Mouse (Mus musculus) C2C12 (cell line): ENCODE data around the gene Hlcs.

ENCODE experiments used
- CTCF ChIP-seq: IDR thresholded peaks from one replicate; pipeline ENCODE4 v1.5.1; 2011; ENCODE audit not compliant: control insufficient read depth, insufficient read depth, insufficient read length
- FOSL1 ChIP-seq: IDR thresholded peaks from one replicate; pipeline ENCODE4 v1.8.0; 2011; ENCODE audit warnings: mild to moderate bottlenecking, low read length; ENCODE audit not compliant: poor library complexity, insufficient read depth, severe bottlenecking
- MAX ChIP-seq: IDR thresholded peaks from one replicate; pipeline ENCODE4 v1.6.1; 2011; ENCODE audit warnings: mild to moderate bottlenecking, control low read depth
- MYOG ChIP-seq: IDR thresholded peaks from one replicate; pipeline ENCODE4 v1.6.1; 2011; ENCODE audit not compliant: control insufficient read depth, insufficient read length; ENCODE audit errors: extremely low read depth
- USF1 ChIP-seq: IDR thresholded peaks from one replicate; pipeline ENCODE4 v1.6.1; 2011; ENCODE audit warnings: low read depth, mild to moderate bottlenecking, control low read depth, moderate library complexity

DNA sequence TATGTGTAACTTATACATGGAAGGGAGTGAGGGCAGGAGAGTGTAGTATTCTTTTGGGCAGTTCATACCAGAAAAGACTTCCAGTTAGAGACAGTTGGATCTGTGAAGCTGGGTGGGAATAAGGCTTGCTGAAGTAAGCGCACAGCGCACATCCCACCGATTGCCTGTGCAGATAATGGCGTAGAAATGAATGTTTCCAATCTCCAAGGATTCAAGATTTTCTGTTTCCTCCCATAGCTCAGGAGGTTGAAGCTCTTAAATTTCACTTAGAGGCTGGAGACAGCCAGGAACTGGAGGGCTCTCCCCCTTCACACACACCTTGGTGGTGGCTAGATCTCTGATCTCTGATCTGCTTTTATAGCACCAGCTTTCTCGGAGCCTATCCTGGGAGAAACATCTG, 231.8 kb downstream of the Hlcs start:
- no peak for TF ChIP-seq CTCF
- no peak for TF ChIP-seq MYOG
- TF ChIP-seq USF1 = no peak
- no peak for TF ChIP-seq MAX
- no peak for TF ChIP-seq FOSL1
